Comparison of ENCODE assay signal across 8 mouse cellular contexts in genomic region chr17:5402069-5402468, GRCm38 (mm10). TPM values are rescaled to one million over a fixed set of nuclear protein-coding genes. Genes with fewer than 3 reads are reported as not detected.
A peak's percentile ranks its signal among the peaks of the same experiment; 100 is the strongest.
DNase-seq lines count a peak whose midpoint lies in the region; ATAC-seq and TF ChIP-seq lines count a peak whose summit lies in the region.

No protein-coding gene starts in this region.

- WGBS in heart, postnatal 0 days: 7% methylated on average over 9 of the region's 9 CpGs

- TF ChIP-seq CTCF in MEL (IDR thresholded peaks at IDR 0.05 in 2 of 3, conservative IDR thresholded peaks at IDR 0.05 in 1 of 3; ENCODE audit: control insufficient read depth in 1 of 3, insufficient read depth in 1 of 3, low read depth in 2 of 3, low read length in 3 of 3, poor library complexity in 1 of 3, severe bottlenecking in 1 of 3): peak; percentile 81 to 92 (median 87)
- peak; percentile 80 for TF ChIP-seq CTCF in heart, postnatal 0 days (IDR thresholded peaks at IDR 0.05; ENCODE audit: low read depth)

- H3K36me3 ChIP-seq in MEL (ENCODE audit: control insufficient read depth in 1 of 2, insufficient read depth in 2 of 2, low read length in 2 of 2): peaks cover 0 to 9% of the 10 kb centered on the region in 2 experiments; a peak in 2 of 4 replicates
- H3K36me3 ChIP-seq in heart, postnatal 0 days (replicated peaks; ENCODE audit: control insufficient read depth, insufficient read depth, low read length): no peaks in the 10 kb centered on the region

- H3K9me3 ChIP-seq in MEL (replicated peaks; ENCODE audit: insufficient read depth, low read length): no peaks in the 10 kb centered on the region
- no peaks in the 10 kb centered on the region for H3K9me3 ChIP-seq in heart, postnatal 0 days (replicated peaks; ENCODE audit: control insufficient read depth, low read length)

- ATAC-seq in erythroid progenitor cell, adult 5-6 weeks (replicated peaks; ENCODE audit: low FRiP score, poor library complexity, severe bottlenecking): peak; percentile 76
- ATAC-seq in heart, postnatal 0 days (ENCODE audit: insufficient read depth, low read depth): peak; percentile 73

- no peak for TF ChIP-seq EP300 in MEL (IDR thresholded peaks at IDR 0.05; ENCODE audit: low read depth in 1 of 2, low read length in 2 of 2)
- no peak for TF ChIP-seq EP300 in heart, postnatal 0 days (IDR thresholded peaks at IDR 0.05; ENCODE audit: low read depth)

- no peaks in the 10 kb centered on the region for H3K27me3 ChIP-seq in MEL (ENCODE audit: control insufficient read depth in 1 of 2, insufficient read depth in 2 of 2, low read length in 2 of 2)
- H3K27me3 ChIP-seq in heart, postnatal 0 days (ENCODE audit: control insufficient read depth, insufficient read depth, low read length): peaks cover 8% of the 10 kb centered on the region

- H3K27ac ChIP-seq in MEL (ENCODE audit: control insufficient read depth, low read depth, low read length): peak overlapping the region; percentile 48
- no peak overlapping the region for H3K27ac ChIP-seq in heart, postnatal 0 days (ENCODE audit: low read depth)

- peak; percentile 36 for TF ChIP-seq RAD21 in MEL (IDR thresholded peaks at IDR 0.05; ENCODE audit: low read depth, low read length)

- peak overlapping the region; percentile 63 to 64 for H3K4me3 ChIP-seq in MEL (ENCODE audit: control insufficient read depth in 1 of 2, insufficient read depth in 1 of 2, low read depth in 2 of 2, low read length in 2 of 2)
- no peak overlapping the region for H3K4me3 ChIP-seq in heart, postnatal 0 days (ENCODE audit: low read depth, low read length)

- DNase-seq in MEL (ENCODE audit: low read depth, low spot score): peak; percentile 91
- peak; percentile 62 for DNase-seq in brain, adult 2 months (ENCODE audit: low read depth, low spot score)
- peak; percentile 53 for DNase-seq in heart, postnatal 0 days (ENCODE audit: low spot score)
- DNase-seq in kidney, postnatal 25 days: peak; percentile 75 to 79
- DNase-seq in lung, postnatal 10 days: peak; percentile 84
- DNase-seq in retina, adult 2 months (ENCODE audit: low read depth, low spot score): peak; percentile 18
- peak; percentile 78 for DNase-seq in urinary bladder, postnatal 14 days (ENCODE audit: low spot score)

- peaks cover 12% of the 10 kb centered on the region for H3K79me2 ChIP-seq in MEL (ENCODE audit: control insufficient read depth, insufficient read depth, low read length, poor library complexity)

- peaks cover 4 to 17% of the 10 kb centered on the region in 2 experiments for H3K4me1 ChIP-seq in MEL (ENCODE audit: control insufficient read depth in 1 of 2, insufficient read depth in 2 of 2, low read length in 2 of 2)
- H3K4me1 ChIP-seq in heart, postnatal 0 days (ENCODE audit: control insufficient read depth, insufficient read depth): 0 out of 2 replicates have a peak, but pooled peaks cover 3% of the 10 kb centered on the region

- H3K4me2 ChIP-seq in heart, postnatal 0 days (ENCODE audit: low read depth, low read length): peak overlapping the region; percentile 37

- peak in 1 of 2 experiments; percentile 35; a peak in 1 of 4 replicates for TF ChIP-seq POLR2A in MEL (IDR thresholded peaks at IDR 0.05; ENCODE audit: control insufficient read depth in 1 of 2, insufficient read depth in 1 of 2, low read depth in 1 of 2, low read length in 2 of 2, poor library complexity in 1 of 2)

- peak overlapping the region; percentile 56 for H3K9ac ChIP-seq in MEL (ENCODE audit: control insufficient read depth, low read depth, low read length, poor library complexity, severe bottlenecking)
- no peak overlapping the region for H3K9ac ChIP-seq in heart, postnatal 0 days (replicated peaks; ENCODE audit: low read depth, low read length)

TF ChIP-seq in MEL, 35 proteins besides CTCF, POLR2A, EP300 and RAD21:
- TF ChIP-seq SMC3 (IDR thresholded peaks at IDR 0.05; ENCODE audit: low read depth, low read length) (peak; percentile 63), GABPA (IDR thresholded peaks at IDR 0.05; ENCODE audit: low read depth, low read length) (no peak), NELFE (IDR thresholded peaks at IDR 0.05; ENCODE audit: low read depth, low read length) (0 out of 2 replicates have a peak, but pooled peaks have one; percentile 27), E2F4 (IDR thresholded peaks at IDR 0.05; ENCODE audit: borderline replicate concordance, low read depth, low read length) (no peak), JUND (IDR thresholded peaks at IDR 0.05; ENCODE audit: low read depth, low read length) (no peak), MXI1 (IDR thresholded peaks at IDR 0.05; ENCODE audit: low read depth, low read length) (0 out of 2 replicates have a peak, but pooled peaks have one; percentile 44), MYB (IDR thresholded peaks at IDR 0.05; ENCODE audit: low read depth, low read length) (no peak), USF1 (IDR thresholded peaks at IDR 0.05; ENCODE audit: low read depth, low read length) (no peak), UBTF (IDR thresholded peaks at IDR 0.05; ENCODE audit: borderline replicate concordance, insufficient read depth, low read depth, low read length) (no peak), RCOR1 (IDR thresholded peaks at IDR 0.05; ENCODE audit: low read depth, low read length) (no peak), NRF1 (IDR thresholded peaks at IDR 0.05; ENCODE audit: insufficient read depth, low read depth, low read length, poor library complexity, severe bottlenecking) (no peak), USF2 (IDR thresholded peaks at IDR 0.05; ENCODE audit: borderline replicate concordance in 1 of 2, insufficient read depth in 1 of 2, low read depth in 1 of 2, low read length in 2 of 2) (no peak), MAX (IDR thresholded peaks at IDR 0.05; ENCODE audit: low read length) (no peak), ETS1 (IDR thresholded peaks at IDR 0.05; ENCODE audit: low read depth, low read length) (no peak), HCFC1 (IDR thresholded peaks at IDR 0.05; ENCODE audit: low read depth, low read length) (no peak), POLR2AphosphoS2 (IDR thresholded peaks at IDR 0.05; ENCODE audit: low read length) (no peak), MEF2A (IDR thresholded peaks at IDR 0.05; ENCODE audit: extremely low read depth, insufficient replicate concordance, low read depth, low read length, poor library complexity, severe bottlenecking) (no peak), CHD2 (IDR thresholded peaks at IDR 0.05; ENCODE audit: low read length) (peak; percentile 53; the same call in 1 of the 2 replicates), CHD1 (IDR thresholded peaks at IDR 0.05; ENCODE audit: low read depth, low read length) (no peak), ZC3H11A (IDR thresholded peaks at IDR 0.05; ENCODE audit: low read depth, low read length) (peak; percentile 21; the same call in 1 of the 2 replicates), KAT2A (conservative IDR thresholded peaks at IDR 0.05; ENCODE audit: low read depth, low read length) (no peak), TAL1 (IDR thresholded peaks at IDR 0.05; ENCODE audit: low read length) (no peak), MAZ (IDR thresholded peaks at IDR 0.05; ENCODE audit: low read depth, low read length) (no peak), ZMIZ1 (IDR thresholded peaks at IDR 0.05; ENCODE audit: low read depth, low read length) (no peak), MAFK (IDR thresholded peaks at IDR 0.05; ENCODE audit: borderline replicate concordance, low read depth, low read length) (no peak), SIN3A (IDR thresholded peaks at IDR 0.05; ENCODE audit: low read length) (peak; percentile 40), ZNF384 (IDR thresholded peaks at IDR 0.05; ENCODE audit: low read depth, low read length) (no peak), GATA1 (IDR thresholded peaks at IDR 0.05; ENCODE audit: low read depth, low read length) (no peak), TBP (IDR thresholded peaks at IDR 0.05; ENCODE audit: low read depth, low read length) (no peak), ELF1 (IDR thresholded peaks at IDR 0.05; ENCODE audit: low read depth, low read length) (no peak), TCF12 (IDR thresholded peaks at IDR 0.05; ENCODE audit: low read depth, low read length) (no peak), MYC (IDR thresholded peaks at IDR 0.05; ENCODE audit: low read depth, low read length) (no peak)

RNA-seq across cellular contexts. Expression of gene Ldhal6b, which starts 16.5 kb away (rescaled TPM):
- total RNA-seq in MEL (2012; rRNA removed): 0.31 and 0.39 TPM in 2 replicates
- not detected for polyA plus RNA-seq in MEL (2012; ENCODE audit: insufficient read depth in 1 of 2, insufficient read length in 2 of 2, low read depth in 1 of 2, low replicate concordance in 2 of 2, missing spikeins in 1 of 2)
- not detected in 2 replicates for total RNA-seq in erythroid progenitor cell, adult 5-6 weeks (2015; ENCODE audit: low replicate concordance)
- 0.39 TPM in 1 of 2 replicates, not detected in the other for total RNA-seq in erythroid progenitor cell, adult 5-6 weeks (2017; ENCODE audit: low replicate concordance)
- not detected in 2 replicates for total RNA-seq in heart, postnatal 0 days (2014; rRNA removed; ENCODE audit: low replicate concordance)
- polyA plus RNA-seq in heart, postnatal 0 days (2015; fragmentation: Nextera tagmentation; extraction: Ambion mirVana): not detected in 2 replicates

RNA-seq across cellular contexts. Expression of gene Tmem242, which starts 38.0 kb away (rescaled TPM):
- 27.0 and 28.2 TPM in 2 replicates for total RNA-seq in MEL (2012; rRNA removed)
- polyA plus RNA-seq in MEL (2012; ENCODE audit: insufficient read depth in 1 of 2, insufficient read length in 2 of 2, low read depth in 1 of 2, low replicate concordance in 2 of 2, missing spikeins in 1 of 2): 10 to 100 TPM in 1 of 2 experiments, not detected in 1; 49.2 TPM
- total RNA-seq in erythroid progenitor cell, adult 5-6 weeks (2015; ENCODE audit: low replicate concordance): 6.5 and 12.2 TPM in 2 replicates
- total RNA-seq in erythroid progenitor cell, adult 5-6 weeks (2017; ENCODE audit: low replicate concordance): 2.1 and 8.6 TPM in 2 replicates
- total RNA-seq in heart, postnatal 0 days (2014; rRNA removed; ENCODE audit: low replicate concordance): 81.7 and 106 TPM in 2 replicates
- 150 and 160 TPM in 2 replicates for polyA plus RNA-seq in heart, postnatal 0 days (2015; fragmentation: Nextera tagmentation; extraction: Ambion mirVana)

Comparison
In these comparisons a context has a peak if more than half of its experiments do, and no peak if none do; other contexts are left out.
1. DNase-seq: peak in every context shown above with its lines; median percentile 91 in MEL; 84 in lung, postnatal 10 days; 78 in urinary bladder, postnatal 14 days; 77 in kidney, postnatal 25 days; 62 in brain, adult 2 months; 53 in heart, postnatal 0 days; 18 in retina, adult 2 months.